Mouse (Mus musculus): ENCODE results near the gene Jak3.
A peak's percentile ranks its signal among the peaks of the same experiment; 100 is the strongest.

GRCm38 (mm10) chr8:71702923-71703322, 26.8 kb downstream of the Jak3 start:
- TF ChIP-seq CTCF (conservative IDR thresholded peaks at IDR 0.05 in 1 of 2, IDR thresholded peaks at IDR 0.05 in 1 of 2; ENCODE audit: low read depth in 2 of 2, low read length in 2 of 2) (peak in 1 of 2 experiments; percentile 18; a peak in 1 of 4 replicates), POLR2A (IDR thresholded peaks at IDR 0.05; ENCODE audit: low read depth, low read length) (no peak), NELFE (IDR thresholded peaks at IDR 0.05; ENCODE audit: low read depth, low read length) (no peak), UBTF (IDR thresholded peaks at IDR 0.05; ENCODE audit: low read depth, low read length) (no peak), MAX (IDR thresholded peaks at IDR 0.05; ENCODE audit: low read length) (no peak), USF2 (conservative IDR thresholded peaks at IDR 0.05; ENCODE audit: low read depth, low read length) (no peak), CHD2 (IDR thresholded peaks at IDR 0.05; ENCODE audit: low read length) (no peak), E2F4 (IDR thresholded peaks at IDR 0.05; ENCODE audit: insufficient replicate concordance, low read depth, low read length) (no peak), PAX5 (IDR thresholded peaks at IDR 0.05; ENCODE audit: low read length) (no peak), USF1 (IDR thresholded peaks at IDR 0.05; ENCODE audit: low read depth, low read length) (no peak)
